In the genomic region with DNA sequence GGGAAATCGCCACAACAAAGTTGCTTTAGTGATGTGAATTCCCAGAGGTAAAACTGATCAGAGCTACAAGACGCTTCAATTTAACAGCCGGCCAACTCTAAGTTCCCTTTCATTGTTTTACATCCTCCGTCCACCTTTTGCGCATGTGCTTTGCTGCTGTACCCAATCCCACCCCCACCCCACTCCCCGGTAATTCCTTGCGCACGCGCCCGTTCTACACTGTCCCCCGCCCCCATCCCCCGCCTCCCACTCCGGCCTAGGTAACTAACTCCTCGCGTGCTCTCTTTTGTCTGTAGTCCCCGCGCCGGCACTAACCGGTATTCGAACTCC, we compare ENCODE assay signal across 9 mouse cellular contexts. TPM values are rescaled to one million over a fixed set of nuclear protein-coding genes. Genes with fewer than 3 reads are reported as not detected.
DNase-seq lines count a peak whose midpoint lies in the region; ATAC-seq and TF ChIP-seq lines count a peak whose summit lies in the region.
"Had no signal": no experiment of that assay in that cellular context is flagged by ENCODE, and none has a peak within 500 bp of the region (broad histone marks: within the 10 kb centered on the region; RNA-seq: fewer than 3 reads in every experiment).

No protein-coding gene starts in this region.

- H3K9ac ChIP-seq in forebrain, embryonic 13.5 days, result peak overlapping the region; percentile 71
- peak overlapping the region; percentile 68 for H3K9ac ChIP-seq in liver, embryonic 14.5 days (replicated peaks)
- peak overlapping the region; percentile 43 for H3K9ac ChIP-seq in stomach, postnatal 0 days (ENCODE audit: low read length)

- H3K27me3 ChIP-seq in thymus, adult 2 months (ENCODE audit: control insufficient read depth, insufficient read depth, low read length), result no peaks in the 10 kb centered on the region
- H3K27me3 ChIP-seq in forebrain, embryonic 13.5 days, result no peaks in the 10 kb centered on the region
- H3K27me3 ChIP-seq in liver, embryonic 14.5 days (ENCODE audit: control insufficient read depth, insufficient read depth, low read length), result no peaks in the 10 kb centered on the region
- no peaks in the 10 kb centered on the region for H3K27me3 ChIP-seq in stomach, postnatal 0 days (ENCODE audit: control insufficient read depth, insufficient read depth, low read length)

- peak overlapping the region; percentile 91 for H3K4me2 ChIP-seq in forebrain, embryonic 13.5 days
- H3K4me2 ChIP-seq in liver, embryonic 14.5 days (ENCODE audit: low read depth), result peak overlapping the region; percentile 71
- H3K4me2 ChIP-seq in stomach, postnatal 0 days (replicated peaks; ENCODE audit: low read depth), result peak overlapping the region; percentile 68

- no peak for TF ChIP-seq POLR2A in thymus, adult 2 months (IDR thresholded peaks at IDR 0.05; ENCODE audit: control insufficient read depth, extremely low read depth, insufficient read depth, low read length, poor library complexity)

- intact Hi-C loops in left cerebral cortex, postnatal 14 days (cut with DNase I), result no loop called here

- H3K4me3 ChIP-seq in thymus, adult 2 months (ENCODE audit: control insufficient read depth, insufficient read depth, low read length), result peak overlapping the region; percentile 62
- H3K4me3 ChIP-seq in forebrain, embryonic 13.5 days, result peak overlapping the region; percentile 62
- peak overlapping the region; percentile 84 to 97 for H3K4me3 ChIP-seq in liver, embryonic 14.5 days (ENCODE audit: insufficient read depth in 1 of 2, low read depth in 2 of 2, low read length in 2 of 2)
- H3K4me3 ChIP-seq in stomach, postnatal 0 days (ENCODE audit: low read depth, low read length), result peak overlapping the region; percentile 69

- no peak overlapping the region for H3K27ac ChIP-seq in thymus, adult 2 months (ENCODE audit: control insufficient read depth, insufficient read depth, low read length)
- H3K27ac ChIP-seq in forebrain, embryonic 13.5 days, result peak overlapping the region; percentile 88
- peak overlapping the region; percentile 63 for H3K27ac ChIP-seq in liver, embryonic 14.5 days
- H3K27ac ChIP-seq in stomach, postnatal 0 days (replicated peaks), result peak overlapping the region; percentile 74

- under 1% methylated on average over 20 of the region's 20 CpGs for WGBS in thymus, adult 2 months
- under 1% methylated on average over 20 of the region's 20 CpGs for WGBS in forebrain, embryonic 13.5 days
- under 1% methylated on average over 20 of the region's 20 CpGs for WGBS in liver, embryonic 14.5 days (ENCODE audit: insufficient replicate concordance)
- 1% methylated on average over 20 of the region's 20 CpGs for WGBS in stomach, postnatal 0 days

- no peak for TF ChIP-seq EP300 in liver, embryonic 14.5 days (IDR thresholded peaks at IDR 0.05; ENCODE audit: low read depth)
- TF ChIP-seq EP300 in stomach, postnatal 0 days (optimal IDR thresholded peaks at IDR 0.05), result no peak

- no peaks in the 10 kb centered on the region for H3K36me3 ChIP-seq in thymus, adult 2 months (ENCODE audit: control insufficient read depth, insufficient read depth, low read length)
- peaks cover 30% of the 10 kb centered on the region for H3K36me3 ChIP-seq in forebrain, embryonic 13.5 days (ENCODE audit: poor library complexity, severe bottlenecking)
- H3K36me3 ChIP-seq in liver, embryonic 14.5 days (replicated peaks; ENCODE audit: control insufficient read depth, insufficient read depth, low read depth), result peaks cover 28% of the 10 kb centered on the region
- H3K36me3 ChIP-seq in stomach, postnatal 0 days (ENCODE audit: control insufficient read depth, insufficient read depth, low read length), result peaks cover 3% of the 10 kb centered on the region; the same call in 1 of the 2 replicates

- peaks cover 9% of the 10 kb centered on the region for H3K4me1 ChIP-seq in thymus, adult 2 months (replicated peaks; ENCODE audit: control insufficient read depth, insufficient read depth, low read length)
- H3K4me1 ChIP-seq in forebrain, embryonic 13.5 days, result peaks cover 49% of the 10 kb centered on the region
- peaks cover 29 to 39% of the 10 kb centered on the region in 2 experiments for H3K4me1 ChIP-seq in liver, embryonic 14.5 days (replicated peaks; ENCODE audit: control insufficient read depth in 2 of 2, insufficient read depth in 2 of 2, low read length in 1 of 2)
- H3K4me1 ChIP-seq in stomach, postnatal 0 days (replicated peaks; ENCODE audit: control insufficient read depth, insufficient read depth), result peaks cover 6% of the 10 kb centered on the region

- H3K9me3 ChIP-seq in forebrain, embryonic 13.5 days (replicated peaks), result no peaks in the 10 kb centered on the region
- H3K9me3 ChIP-seq in liver, embryonic 14.5 days (ENCODE audit: control insufficient read depth, low read length), result no peaks in the 10 kb centered on the region
- H3K9me3 ChIP-seq in stomach, postnatal 0 days (ENCODE audit: control insufficient read depth, low read length), result no peaks in the 10 kb centered on the region

- TF ChIP-seq CTCF in thymus, adult 2 months (IDR thresholded peaks at IDR 0.05; ENCODE audit: borderline replicate concordance, control insufficient read depth, extremely low read depth, insufficient read depth, low read length, poor library complexity), result no peak
- no peak for TF ChIP-seq CTCF in liver, embryonic 14.5 days (IDR thresholded peaks at IDR 0.05; ENCODE audit: low read depth)
- TF ChIP-seq CTCF in stomach, postnatal 0 days (IDR thresholded peaks at IDR 0.05; ENCODE audit: low read depth), result no peak

- no peak for DNase-seq in thymus, adult 2 months
- DNase-seq in thymus, postnatal 10 days (ENCODE audit: low spot score in 2 of 2), result no peak
- no peak for DNase-seq in liver, embryonic 14.5 days (ENCODE audit: low read depth in 3 of 3, low spot score in 3 of 3)
- no peak for DNase-seq in stomach, postnatal 0 days (ENCODE audit: low spot score)
- no peak for DNase-seq in left cerebral cortex, postnatal 14 days (ENCODE audit: low spot score in 2 of 2)
- DNase-seq in urinary bladder, postnatal 25 days (ENCODE audit: low spot score), result no peak
- no peak for DNase-seq in gastrocnemius, postnatal 25 days

- peak; percentile 62 for ATAC-seq in forebrain, embryonic 13.5 days
- ATAC-seq in liver, embryonic 14.5 days (ENCODE audit: insufficient read depth), result peak; percentile 32
- ATAC-seq in stomach, postnatal 0 days (ENCODE audit: low FRiP score, low TSS enrichment), result no peak

RNA-seq across cellular contexts. Expression of a gene that starts 0.4 kb away (rescaled TPM):
- polyA plus RNA-seq in thymus, adult 2 months (2012; rRNA removed), result 104 TPM in 2 replicates
- polyA plus RNA-seq in forebrain, embryonic 13.5 days (2015; fragmentation: Nextera tagmentation; extraction: Ambion mirVana), result 352 TPM in 2 replicates
- polyA plus RNA-seq in liver, embryonic 14.5 days (2012; rRNA removed), result 133 and 172 TPM in 2 replicates
- polyA plus RNA-seq in liver, embryonic 14.5 days (2014; fragmentation: Nextera tagmentation; extraction: Ambion mirVana), result 288 and 295 TPM in 2 replicates
- polyA plus RNA-seq in stomach, postnatal 0 days (2015; fragmentation: Nextera tagmentation; extraction: Ambion mirVana), result 158 and 179 TPM in 2 replicates
- total RNA-seq in left cerebral cortex, postnatal 14 days (2021), result 1 to 10 TPM; 3.5 to 4.0 TPM
- 1 to 10 TPM; 3.1 to 3.4 TPM for total RNA-seq in gastrocnemius, postnatal 25 days (2021)

RNA-seq across cellular contexts. Expression of a gene that starts 0.4 kb away (rescaled TPM):
- 89.9 and 92.1 TPM in 2 replicates for polyA plus RNA-seq in thymus, adult 2 months (2012; rRNA removed)
- 15.9 and 16.7 TPM in 2 replicates for polyA plus RNA-seq in forebrain, embryonic 13.5 days (2015; fragmentation: Nextera tagmentation; extraction: Ambion mirVana)
- 36.9 and 38.8 TPM in 2 replicates for polyA plus RNA-seq in liver, embryonic 14.5 days (2012; rRNA removed)
- polyA plus RNA-seq in liver, embryonic 14.5 days (2014; fragmentation: Nextera tagmentation; extraction: Ambion mirVana), result 27.5 and 30.6 TPM in 2 replicates
- polyA plus RNA-seq in stomach, postnatal 0 days (2015; fragmentation: Nextera tagmentation; extraction: Ambion mirVana), result 42.6 and 49.0 TPM in 2 replicates
- total RNA-seq in left cerebral cortex, postnatal 14 days (2021), result 10 to 100 TPM; 12.6 to 14.5 TPM
- total RNA-seq in gastrocnemius, postnatal 25 days (2021), result 10 to 100 TPM; 21.1 to 23.8 TPM

RNA-seq across cellular contexts. Expression of a gene that starts 6.1 kb away (rescaled TPM):
- 57.0 and 58.3 TPM in 2 replicates for polyA plus RNA-seq in thymus, adult 2 months (2012; rRNA removed)
- polyA plus RNA-seq in forebrain, embryonic 13.5 days (2015; fragmentation: Nextera tagmentation; extraction: Ambion mirVana), result 36.3 and 39.4 TPM in 2 replicates
- polyA plus RNA-seq in liver, embryonic 14.5 days (2012; rRNA removed), result 8.7 and 9.2 TPM in 2 replicates
- polyA plus RNA-seq in liver, embryonic 14.5 days (2014; fragmentation: Nextera tagmentation; extraction: Ambion mirVana), result 13.0 and 13.2 TPM in 2 replicates
- polyA plus RNA-seq in stomach, postnatal 0 days (2015; fragmentation: Nextera tagmentation; extraction: Ambion mirVana), result 20.9 and 22.6 TPM in 2 replicates
- 10 to 100 TPM; 30.6 to 31.4 TPM for total RNA-seq in left cerebral cortex, postnatal 14 days (2021)
- 10 to 100 TPM; 43.3 to 44.5 TPM for total RNA-seq in gastrocnemius, postnatal 25 days (2021)

RNA-seq across cellular contexts. Expression of a gene that starts 12.2 kb away (rescaled TPM):
- polyA plus RNA-seq in thymus, adult 2 months (2012; rRNA removed), result 82.3 and 133 TPM in 2 replicates
- 30.4 and 32.4 TPM in 2 replicates for polyA plus RNA-seq in forebrain, embryonic 13.5 days (2015; fragmentation: Nextera tagmentation; extraction: Ambion mirVana)
- polyA plus RNA-seq in liver, embryonic 14.5 days (2012; rRNA removed), result 12.9 and 15.2 TPM in 2 replicates
- polyA plus RNA-seq in liver, embryonic 14.5 days (2014; fragmentation: Nextera tagmentation; extraction: Ambion mirVana), result 8.4 and 10.7 TPM in 2 replicates
- polyA plus RNA-seq in stomach, postnatal 0 days (2015; fragmentation: Nextera tagmentation; extraction: Ambion mirVana), result 18.0 and 21.3 TPM in 2 replicates
- total RNA-seq in left cerebral cortex, postnatal 14 days (2021), result 10 to 100 TPM; 52.7 to 60.6 TPM
- total RNA-seq in gastrocnemius, postnatal 25 days (2021), result 10 to 100 TPM in 1 of 2 experiments, 1 to 10 TPM in 1; 9.2 to 11.1 TPM

RNA-seq across cellular contexts. Expression of a gene that starts 15.2 kb away (rescaled TPM):
- 0.66 TPM in 1 of 2 replicates, not detected in the other for polyA plus RNA-seq in thymus, adult 2 months (2012; rRNA removed)
- 0.52 and 0.55 TPM in 2 replicates for polyA plus RNA-seq in forebrain, embryonic 13.5 days (2015; fragmentation: Nextera tagmentation; extraction: Ambion mirVana)
- 0.75 and 0.76 TPM in 2 replicates for polyA plus RNA-seq in liver, embryonic 14.5 days (2012; rRNA removed)
- not detected in 2 replicates for polyA plus RNA-seq in liver, embryonic 14.5 days (2014; fragmentation: Nextera tagmentation; extraction: Ambion mirVana)
- polyA plus RNA-seq in stomach, postnatal 0 days (2015; fragmentation: Nextera tagmentation; extraction: Ambion mirVana), result not detected in 2 replicates
- 1 to 10 TPM; 1.6 to 4.0 TPM for total RNA-seq in left cerebral cortex, postnatal 14 days (2021)
- total RNA-seq in gastrocnemius, postnatal 25 days (2021), result 1 to 10 TPM in 1 of 2 experiments, not detected in 1; 1.2 TPM
- polyA plus RNA-seq: large intestine, adult 2 months had no signal
